Mouse (Mus musculus) kidney, adult 8-10 months (tissue): ENCODE measurements around the gene Odf4.
"Not testable (repeated sequence)": the region's sequence is repeated elsewhere in the genome, so short reads cannot be mapped to it uniquely, and the experiment has no call there.

Source experiments
- DNase-seq, 2 experiments: peaks; one replicate each; pipeline ENCODE4 v3.0.0; 2022

Gene Odf4

GRCm38 (mm10) chr11:68946001-68946400, 19.1 kb upstream of the Odf4 start:
- no peak for DNase-seq

- DNase-seq: no peak
Measured at GRCm38 (mm10) chr11:68945245-68945644, 18.4 kb upstream of the Odf4 start.

- DNase-seq: peak; percentile 65
Measured at GRCm38 (mm10) chr11:68942731-68943130, 15.8 kb upstream of the Odf4 start.

GRCm38 (mm10) chr11:68940516-68940915, 13.6 kb upstream of the Odf4 start:
- peak; percentile 86 to 90 for DNase-seq

GRCm38 (mm10) chr11:68939451-68940304, 12.8 kb upstream of the Odf4 start:
- DNase-seq: peak; percentile 93 to 95

GRCm38 (mm10) chr11:68936951-68937350, 10.1 kb upstream of the Odf4 start:
- DNase-seq: not testable (repeated sequence)

GRCm38 (mm10) chr11:68933885-68934507, 7.1 kb upstream of the Odf4 start:
- no peak for DNase-seq

GRCm38 (mm10) chr11:68929947-68930346, 3.1 kb upstream of the Odf4 start:
- DNase-seq: no peak

- no peak for DNase-seq
Measured at GRCm38 (mm10) chr11:68924749-68925148, 2.1 kb downstream of the Odf4 start.

- peak in 1 of 2 experiments; percentile 48 for DNase-seq
Measured at GRCm38 (mm10) chr11:68923191-68923590, 3.7 kb downstream of the Odf4 start.

- no peak for DNase-seq
Measured at GRCm38 (mm10) chr11:68914566-68914965, 12.3 kb downstream of the Odf4 start.

GRCm38 (mm10) chr11:68911531-68912177, 15.2 kb downstream of the Odf4 start:
- DNase-seq: peak in 1 of 2 experiments; percentile 31

GRCm38 (mm10) chr11:68908846-68909503, 17.9 kb downstream of the Odf4 start:
- peak in 1 of 2 experiments; percentile 21 for DNase-seq

GRCm38 (mm10) chr11:68907251-68907650, 19.6 kb downstream of the Odf4 start:
- no peak for DNase-seq

- no peak for DNase-seq
Measured at GRCm38 (mm10) chr11:68906461-68906790, 20.5 kb downstream of the Odf4 start.

GRCm38 (mm10) chr11:68905665-68906460, 21.0 kb downstream of the Odf4 start:
- no peak for DNase-seq

GRCm38 (mm10) chr11:68905138-68905531, 21.7 kb downstream of the Odf4 start:
- DNase-seq: no peak

- DNase-seq: peak; percentile 79 to 91
Measured at GRCm38 (mm10) chr11:68904375-68905137, 22.3 kb downstream of the Odf4 start.

GRCm38 (mm10) chr11:68903775-68904174, 23.1 kb downstream of the Odf4 start:
- no peak for DNase-seq

- DNase-seq: no peak
Measured at GRCm38 (mm10) chr11:68902823-68903222, 24.1 kb downstream of the Odf4 start.

GRCm38 (mm10) chr11:68902367-68902766, 24.5 kb downstream of the Odf4 start:
- DNase-seq: no peak

- no peak for DNase-seq
Measured at GRCm38 (mm10) chr11:68902047-68902364, 24.9 kb downstream of the Odf4 start.
